Mouse (Mus musculus) heart, embryonic 12.5 days (tissue): ENCODE measurements around the gene Gm2000. TPM values are rescaled to one million over a fixed set of nuclear protein-coding genes. Genes with fewer than 3 reads are reported as not detected.

Experiments used
- ATAC-seq: fragments of 200-750 bp; cut with Nextera tagmentation; 2 replicates; pipeline ENCODE4 v1.8.0; 2017; ENCODE audit warnings: moderate TSS enrichment, moderate library complexity; ENCODE audit not compliant: insufficient number of reproducible peaks, low FRiP score
- H3K27ac ChIP-seq: fragments of 300-500 bp; sonication (generic); 2 replicates; pipeline ENCODE4 v1.5.1; 2016; ENCODE audit warnings: mild to moderate bottlenecking, moderate library complexity; ENCODE audit not compliant: poor library complexity, severe bottlenecking
- H3K27me3 ChIP-seq: fragments of 300-500 bp; sonication (generic); replicated peaks from 2 replicates; pipeline ENCODE4 v1.6.1; 2016; ENCODE audit warnings: mild to moderate bottlenecking, moderate library complexity
- H3K36me3 ChIP-seq: fragments of 300-500 bp; sonication (generic); 2 replicates; pipeline ENCODE4 v1.6.1; 2016; ENCODE audit warnings: mild to moderate bottlenecking, moderate library complexity
- H3K4me1 ChIP-seq: fragments of 300-500 bp; sonication (generic); replicated peaks from 2 replicates; pipeline ENCODE4 v1.6.1; 2016; ENCODE audit warnings: mild to moderate bottlenecking
- H3K4me2 ChIP-seq: fragments of 300-500 bp; sonication (generic); 2 replicates; pipeline ENCODE4 v1.6.1; 2016; ENCODE audit warnings: mild to moderate bottlenecking, moderate library complexity
- H3K4me3 ChIP-seq: fragments of 300-500 bp; sonication (generic); 2 replicates; pipeline ENCODE4 v1.5.1; 2016; ENCODE audit warnings: mild to moderate bottlenecking
- H3K9ac ChIP-seq: fragments of 300-500 bp; sonication (generic); 2 replicates; pipeline ENCODE4 v1.6.1; 2016; ENCODE audit warnings: mild to moderate bottlenecking, moderate library complexity
- H3K9me3 ChIP-seq: fragments of 300-500 bp; sonication (generic); replicated peaks from 2 replicates; pipeline ENCODE4 v1.6.1; 2016; ENCODE audit warnings: mild to moderate bottlenecking, moderate library complexity
- WGBS: fragments of 180-500 bp; shearing (Covaris S2); methylation state at CpG from one replicate; pipeline ENCODE4 v1.1.7; 2016; 5-methylcytosine and 5-hydroxymethylcytosine counted together
- polyA plus RNA-seq: library from polyadenylated mRNA; unstranded; fragments of >200 nt; fragmentation: Nextera tagmentation; extraction: Ambion mirVana; gene quantifications from 2 replicates; pipeline ENCODE4 v1.2.1, GENCODE M21; 2016

The Gm2000 gene
- polyA plus RNA-seq: 541 and 552 TPM in 2 replicates

DNA sequence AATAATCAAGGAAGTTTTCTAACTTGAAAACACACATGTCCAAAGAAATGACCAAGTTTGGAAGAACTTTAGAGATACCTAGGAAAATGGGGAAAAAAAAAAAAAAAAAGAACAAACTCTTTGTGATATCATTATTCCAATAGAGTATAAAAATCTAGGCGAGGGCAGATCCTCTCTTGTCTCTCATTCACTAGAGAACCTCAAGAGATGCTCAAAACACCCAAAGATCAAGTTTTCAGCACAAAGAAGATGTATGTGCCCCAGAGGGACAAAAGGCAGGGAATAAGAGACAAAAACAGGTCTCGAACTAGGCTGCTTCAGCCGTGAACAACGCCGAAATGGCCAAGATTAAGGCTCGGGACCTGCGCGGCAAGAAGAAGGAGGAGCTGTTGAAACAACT, at the start of gene Gm2000:
TSS of gene Gm2000 (plus strand) at position 301 of the 400 bp plus-strand sequence.
- Histone ChIP-seq H3K36me3 (0 out of 2 replicates have a peak, but pooled peaks cover 3% of the 10 kb centered on the region), H3K4me2 (no peak within 1 kb of the TSS), H3K27me3 (no peaks in the 10 kb centered on the region), H3K9me3 (peaks cover 11% of the 10 kb centered on the region), H3K27ac (no peak within 1 kb of the TSS), H3K4me3 (no peak within 1 kb of the TSS), H3K4me1 (no peaks in the 10 kb centered on the region), H3K9ac (no peak within 1 kb of the TSS)
- WGBS: 81% methylated on average over 8 of the region's 8 CpGs
- ATAC-seq: no peak

DNA sequence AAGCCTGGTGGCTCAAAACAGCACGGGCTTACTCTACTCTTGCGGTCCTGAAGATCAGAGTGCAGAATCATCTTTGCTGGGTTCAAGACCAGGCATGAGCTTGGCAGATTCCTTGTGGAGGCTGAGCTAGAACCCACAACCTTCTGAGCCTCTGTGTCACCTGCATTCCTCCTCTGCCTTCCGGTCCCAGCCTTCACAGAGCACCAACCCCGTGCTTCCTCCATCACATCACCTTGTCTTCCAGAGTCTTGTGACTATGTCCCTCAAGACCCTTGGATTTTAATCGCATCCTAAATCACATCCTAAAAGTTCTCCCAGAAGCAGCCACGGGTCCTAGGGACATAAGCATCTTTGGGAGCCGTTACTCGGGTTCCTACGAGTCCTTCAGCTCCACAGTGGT, 42.7 kb upstream of the Gm2000 start:
- WGBS: 79% methylated on average over 9 of the region's 9 CpGs
- Histone ChIP-seq H3K4me2 (no peak overlapping the region), H3K27me3 (no peaks in the 10 kb centered on the region), H3K4me1 (no peaks in the 10 kb centered on the region), H3K9me3 (no peaks in the 10 kb centered on the region), H3K4me3 (no peak overlapping the region), H3K36me3 (no peaks in the 10 kb centered on the region), H3K9ac (no peak overlapping the region), H3K27ac (no peak overlapping the region)
- no peak for ATAC-seq

GRCm38 (mm10) chr1:156340847-156341246, 25.0 kb upstream of the Gm2000 start:
- Histone ChIP-seq H3K4me1 (0 out of 2 replicates have a peak, but pooled peaks cover 4% of the 10 kb centered on the region), H3K27ac (no peak overlapping the region), H3K4me3 (no peak overlapping the region), H3K36me3 (no peaks in the 10 kb centered on the region), H3K4me2 (no peak overlapping the region), H3K9ac (no peak overlapping the region), H3K27me3 (no peaks in the 10 kb centered on the region), H3K9me3 (peaks cover 5% of the 10 kb centered on the region; the same call in 1 of the 2 replicates)
- no peak for ATAC-seq
- WGBS: 63% methylated on average over 4 of the region's 4 CpGs

GRCm38 (mm10) chr1:156344433-156344832, 21.4 kb upstream of the Gm2000 start:
- Histone ChIP-seq H3K4me1 (0 out of 2 replicates have a peak, but pooled peaks cover 4% of the 10 kb centered on the region), H3K27me3 (no peaks in the 10 kb centered on the region), H3K4me3 (no peak overlapping the region), H3K36me3 (no peaks in the 10 kb centered on the region), H3K27ac (no peak overlapping the region), H3K9me3 (0 out of 2 replicates have a peak, but pooled peaks cover 2% of the 10 kb centered on the region), H3K9ac (no peak overlapping the region), H3K4me2 (no peak overlapping the region)
- WGBS: 24% methylated on average over 4 of the region's 4 CpGs
- no peak for ATAC-seq

- Histone ChIP-seq H3K27ac (no peak overlapping the region), H3K4me3 (no peak overlapping the region), H3K4me1 (0 out of 2 replicates have a peak, but pooled peaks cover 4% of the 10 kb centered on the region), H3K9ac (no peak overlapping the region), H3K36me3 (no peaks in the 10 kb centered on the region), H3K9me3 (0 out of 2 replicates have a peak, but pooled peaks cover 2% of the 10 kb centered on the region), H3K27me3 (no peaks in the 10 kb centered on the region), H3K4me2 (no peak overlapping the region)
- WGBS: 84% methylated on average over 4 of the region's 4 CpGs
- ATAC-seq: no peak
These were observed 20.2 kb upstream of the Gm2000 start for GRCm38 (mm10) chr1:156345633-156346032.

DNA sequence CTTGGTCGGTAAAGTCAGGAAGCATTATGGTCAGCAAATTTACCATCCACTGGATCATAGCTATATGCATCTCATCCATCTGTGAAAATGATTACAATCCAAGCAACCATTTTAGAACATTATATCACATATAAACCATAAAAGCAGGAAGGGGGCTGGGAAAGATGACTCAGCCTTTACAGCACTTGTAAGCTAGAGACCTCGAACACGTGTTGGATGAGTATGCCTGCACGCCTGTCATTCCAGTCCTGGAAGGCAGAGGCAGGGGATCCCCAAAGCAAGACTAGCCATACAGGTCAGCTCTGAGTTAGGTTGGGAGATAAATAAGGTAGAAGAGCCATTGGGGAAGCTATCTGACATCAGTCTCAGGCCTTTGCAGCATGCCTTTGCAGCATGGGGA, 16.8 kb upstream of the Gm2000 start:
- Histone ChIP-seq H3K9me3 (0 out of 2 replicates have a peak, but pooled peaks cover 5% of the 10 kb centered on the region), H3K27me3 (no peaks in the 10 kb centered on the region), H3K4me3 (no peak overlapping the region), H3K9ac (no peak overlapping the region), H3K36me3 (no peaks in the 10 kb centered on the region), H3K4me2 (no peak overlapping the region), H3K4me1 (0 out of 2 replicates have a peak, but pooled peaks cover 4% of the 10 kb centered on the region), H3K27ac (no peak overlapping the region)
- WGBS: 64% methylated on average over 4 of the region's 4 CpGs
- ATAC-seq: no peak

DNA sequence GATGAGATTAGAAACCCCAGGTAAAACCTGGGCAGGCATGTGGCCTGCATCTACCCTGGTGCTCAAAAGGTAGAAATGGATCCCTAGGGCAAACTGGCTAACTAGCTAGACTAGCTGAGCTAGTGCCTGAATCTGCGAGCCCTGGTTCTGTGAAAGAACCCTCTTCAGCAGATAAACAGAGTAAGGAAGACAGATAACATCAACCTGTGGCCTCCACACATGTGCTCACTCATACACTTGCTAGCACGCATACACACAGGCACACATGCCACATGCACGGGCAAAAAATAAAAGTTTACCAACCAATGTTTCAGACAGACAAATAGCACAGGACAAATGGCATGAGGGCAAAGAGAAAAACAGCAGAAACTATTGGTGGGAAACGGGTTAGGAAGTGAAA, 15.4 kb upstream of the Gm2000 start:
- H3K4me1 ChIP-seq: no peaks in the 10 kb centered on the region
- H3K9me3 ChIP-seq: 0 out of 2 replicates have a peak, but pooled peaks cover 12% of the 10 kb centered on the region
- H3K9ac ChIP-seq: no peak overlapping the region
- H3K4me2 ChIP-seq: no peak overlapping the region
- WGBS: 77% methylated on average over 4 of the region's 4 CpGs
- no peak overlapping the region for H3K27ac ChIP-seq
- H3K36me3 ChIP-seq: no peaks in the 10 kb centered on the region
- no peak for ATAC-seq
- H3K4me3 ChIP-seq: no peak overlapping the region
- H3K27me3 ChIP-seq: no peaks in the 10 kb centered on the region

DNA sequence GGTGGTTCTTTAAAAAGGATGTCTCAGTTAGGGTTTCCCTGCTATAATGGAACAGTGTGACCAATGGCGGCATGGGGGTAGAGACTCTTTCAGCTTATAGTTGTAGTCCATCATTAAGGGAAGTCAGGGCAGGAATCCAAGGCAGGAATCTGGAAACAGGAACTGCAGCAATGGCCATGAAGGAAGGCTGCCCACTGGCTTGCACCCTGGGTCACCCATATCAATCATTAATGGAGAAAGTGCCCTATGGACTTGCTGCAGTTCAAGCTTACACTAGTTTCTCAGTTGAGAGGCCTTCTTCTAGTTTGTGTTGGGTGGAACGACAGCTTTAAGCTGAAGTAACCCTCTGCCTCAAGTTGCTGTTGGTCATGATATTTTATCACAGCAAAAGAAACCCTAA, 13.4 kb upstream of the Gm2000 start:
- H3K36me3 ChIP-seq: no peaks in the 10 kb centered on the region
- no peak overlapping the region for H3K4me3 ChIP-seq
- 0 out of 2 replicates have a peak, but pooled peaks cover 10% of the 10 kb centered on the region for H3K9me3 ChIP-seq
- H3K4me1 ChIP-seq: no peaks in the 10 kb centered on the region
- no peaks in the 10 kb centered on the region for H3K27me3 ChIP-seq
- no peak for ATAC-seq
- H3K27ac ChIP-seq: no peak overlapping the region
- no peak overlapping the region for H3K4me2 ChIP-seq
- no peak overlapping the region for H3K9ac ChIP-seq
- WGBS: 76% methylated on average over 2 of the region's 2 CpGs

GRCm38 (mm10) chr1:156381217-156381616, 15.4 kb downstream of the Gm2000 start:
- ATAC-seq: no peak
- WGBS: 80% methylated on average over 3 of the region's 3 CpGs
- no peaks in the 10 kb centered on the region for H3K36me3 ChIP-seq
- H3K4me2 ChIP-seq: no peak overlapping the region
- no peaks in the 10 kb centered on the region for H3K9me3 ChIP-seq
- H3K27ac ChIP-seq: no peak overlapping the region
- no peak overlapping the region for H3K4me3 ChIP-seq
- no peak overlapping the region for H3K9ac ChIP-seq
- H3K27me3 ChIP-seq: no peaks in the 10 kb centered on the region
- H3K4me1 ChIP-seq: no peaks in the 10 kb centered on the region

DNA sequence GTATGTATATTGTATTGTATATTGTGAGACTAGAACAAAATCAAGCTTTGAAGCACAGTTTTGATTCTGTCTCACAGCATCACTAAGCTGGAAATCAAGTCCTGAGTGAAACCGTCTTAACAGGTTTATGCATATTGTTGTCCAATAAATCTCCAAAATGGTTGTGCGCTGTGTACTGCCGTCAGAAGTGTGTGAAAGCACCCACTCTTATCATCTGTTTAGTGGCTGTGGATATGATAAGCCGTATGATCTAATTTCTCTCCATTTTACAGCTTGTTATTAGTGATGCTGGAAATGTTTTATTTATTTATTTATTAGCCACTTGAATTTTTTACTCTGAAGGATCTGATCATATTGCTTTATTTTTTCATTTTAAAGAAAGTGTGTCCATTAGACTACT, 20.4 kb downstream of the Gm2000 start:
- no peak for ATAC-seq
- H3K4me1 ChIP-seq: no peaks in the 10 kb centered on the region
- no peaks in the 10 kb centered on the region for H3K9me3 ChIP-seq
- H3K27me3 ChIP-seq: no peaks in the 10 kb centered on the region
- H3K36me3 ChIP-seq: no peaks in the 10 kb centered on the region
- H3K9ac ChIP-seq: no peak overlapping the region
- no peak overlapping the region for H3K4me2 ChIP-seq
- H3K27ac ChIP-seq: no peak overlapping the region
- 78% methylated on average over 4 of the region's 4 CpGs for WGBS
- no peak overlapping the region for H3K4me3 ChIP-seq

GRCm38 (mm10) chr1:156386880-156387279, 21.0 kb downstream of the Gm2000 start:
- H3K4me3 ChIP-seq: no peak overlapping the region
- no peak overlapping the region for H3K4me2 ChIP-seq
- no peak overlapping the region for H3K9ac ChIP-seq
- WGBS: 61% methylated on average over 3 of the region's 3 CpGs
- H3K27ac ChIP-seq: no peak overlapping the region
- H3K9me3 ChIP-seq: no peaks in the 10 kb centered on the region
- no peaks in the 10 kb centered on the region for H3K36me3 ChIP-seq
- no peak for ATAC-seq
- no peaks in the 10 kb centered on the region for H3K4me1 ChIP-seq
- no peaks in the 10 kb centered on the region for H3K27me3 ChIP-seq

- H3K9me3 ChIP-seq: no peaks in the 10 kb centered on the region
- 0 out of 2 replicates have a peak, but pooled peaks cover 3% of the 10 kb centered on the region for H3K4me1 ChIP-seq
- 44% methylated on average over 4 of the region's 4 CpGs for WGBS
- ATAC-seq: no peak
- no peak overlapping the region for H3K4me2 ChIP-seq
- no peak overlapping the region for H3K4me3 ChIP-seq
- H3K9ac ChIP-seq: no peak overlapping the region
- H3K27ac ChIP-seq: no peak overlapping the region
- no peaks in the 10 kb centered on the region for H3K27me3 ChIP-seq
- H3K36me3 ChIP-seq: no peaks in the 10 kb centered on the region
These were observed 27.3 kb downstream of the Gm2000 start for GRCm38 (mm10) chr1:156393148-156393547.
